8 mouse cellular contexts compared by ENCODE assay signal in genomic region chr4:150517381-150517780, GRCm38 (mm10).
DNase-seq lines count a peak whose midpoint lies in the region; ATAC-seq and TF ChIP-seq lines count a peak whose summit lies in the region.

No protein-coding gene starts in this region.

- H3K27ac ChIP-seq in heart, embryonic 13.5 days (replicated peaks) = peak overlapping the region; percentile 75
- H3K27ac ChIP-seq in liver, postnatal 0 days (ENCODE audit: low read depth) = peak overlapping the region; percentile 50

- 21% methylated on average over 4 of the region's 4 CpGs for WGBS in heart, embryonic 13.5 days
- WGBS in liver, postnatal 0 days (ENCODE audit: insufficient replicate concordance) = 18% methylated on average over 4 of the region's 4 CpGs

- H3K9me3 ChIP-seq in heart, embryonic 13.5 days = no peaks in the 10 kb centered on the region
- no peaks in the 10 kb centered on the region for H3K9me3 ChIP-seq in G1E (replicated peaks)
- H3K9me3 ChIP-seq in erythroblast, embryonic 14.5 days (ENCODE audit: control insufficient read depth, low read length) = no peaks in the 10 kb centered on the region
- H3K9me3 ChIP-seq in liver, postnatal 0 days (ENCODE audit: low read length) = no peaks in the 10 kb centered on the region

- TF ChIP-seq EP300 in liver, postnatal 0 days (IDR thresholded peaks at IDR 0.05; ENCODE audit: low read depth) = peak; percentile 65; the same call in 1 of the 2 replicates

- ATAC-seq in heart, embryonic 13.5 days (ENCODE audit: extremely low read depth, insufficient number of reproducible peaks, low FRiP score, low TSS enrichment) = peak; percentile 74
- peak; percentile 93 for ATAC-seq in G1E (ENCODE audit: extremely low read depth, insufficient number of reproducible peaks, low FRiP score, poor library complexity, severe bottlenecking)
- ATAC-seq in liver, postnatal 0 days = peak; percentile 91

- peak overlapping the region; percentile 19 for H3K4me2 ChIP-seq in heart, embryonic 13.5 days
- no peak overlapping the region for H3K4me2 ChIP-seq in liver, postnatal 0 days (ENCODE audit: low read depth, low read length)

- intact Hi-C loops in heart, postnatal 14 days (cut with DNase I) = no loop called here

- H3K36me3 ChIP-seq in heart, embryonic 13.5 days = peaks cover 27% of the 10 kb centered on the region
- peaks cover 27% of the 10 kb centered on the region for H3K36me3 ChIP-seq in G1E (replicated peaks)
- no peaks in the 10 kb centered on the region; the same call in none of the 2 replicates for H3K36me3 ChIP-seq in erythroblast, embryonic 14.5 days (ENCODE audit: control insufficient read depth)
- H3K36me3 ChIP-seq in liver, postnatal 0 days (replicated peaks; ENCODE audit: insufficient read depth, low read length) = no peaks in the 10 kb centered on the region

- H3K4me3 ChIP-seq in heart, embryonic 13.5 days = no peak overlapping the region
- H3K4me3 ChIP-seq in G1E (ENCODE audit: low read depth, low read length) = no peak overlapping the region; the same call in 1 of the 2 replicates
- peak overlapping the region; percentile 14 for H3K4me3 ChIP-seq in erythroblast, embryonic 14.5 days (replicated peaks)
- no peak overlapping the region for H3K4me3 ChIP-seq in liver, postnatal 0 days (ENCODE audit: low read depth, low read length)

- peaks cover 32% of the 10 kb centered on the region for H3K4me1 ChIP-seq in heart, embryonic 13.5 days
- peaks cover 51% of the 10 kb centered on the region for H3K4me1 ChIP-seq in G1E (ENCODE audit: insufficient read depth, low read depth, low read length)
- H3K4me1 ChIP-seq in erythroblast, embryonic 14.5 days (ENCODE audit: control insufficient read depth) = peaks cover 59% of the 10 kb centered on the region
- H3K4me1 ChIP-seq in liver, postnatal 0 days (ENCODE audit: insufficient read depth) = peaks cover 14% of the 10 kb centered on the region

- no peak for DNase-seq in heart, postnatal 14 days
- peak; percentile 49 for DNase-seq in G1E (ENCODE audit: low spot score)
- peak; percentile 28 for DNase-seq in liver, postnatal 0 days
- no peak for DNase-seq in right cerebral cortex, postnatal 25 days
- no peak for DNase-seq in cerebellum, postnatal 10 days
- DNase-seq in spleen, postnatal 14 days (ENCODE audit: low spot score in 2 of 2) = no peak

- H3K9ac ChIP-seq in heart, embryonic 13.5 days = 0 out of 2 replicates have a peak overlapping the region, but pooled peaks have one; percentile 13
- H3K9ac ChIP-seq in liver, postnatal 0 days (replicated peaks) = no peak overlapping the region

- no peaks in the 10 kb centered on the region for H3K27me3 ChIP-seq in heart, embryonic 13.5 days (replicated peaks)
- H3K27me3 ChIP-seq in G1E (ENCODE audit: insufficient read depth, low read length) = no peaks in the 10 kb centered on the region
- no peaks in the 10 kb centered on the region for H3K27me3 ChIP-seq in erythroblast, embryonic 14.5 days (ENCODE audit: control insufficient read depth)
- H3K27me3 ChIP-seq in liver, postnatal 0 days (ENCODE audit: insufficient read depth, low read length) = no peaks in the 10 kb centered on the region

- TF ChIP-seq CTCF in G1E (IDR thresholded peaks at IDR 0.05; ENCODE audit: low read depth, low read length) = no peak
- TF ChIP-seq CTCF in liver, postnatal 0 days (IDR thresholded peaks at IDR 0.05; ENCODE audit: low read depth) = no peak

Comparison
In these comparisons a context has a peak if more than half of its experiments do, and no peak if none do; other contexts are left out.
1. DNase-seq: peak in G1E (single experiment) and liver, postnatal 0 days (single experiment); none in heart, postnatal 14 days (0 of 2), right cerebral cortex, postnatal 25 days (single experiment), cerebellum, postnatal 10 days (0 of 2) and spleen, postnatal 14 days (0 of 2).
2. Peak in every context shown above with its lines, with median percentiles within 50 percentile points of each other: ATAC-seq.